8 mouse cellular contexts compared by ENCODE assay signal in the genomic region with DNA sequence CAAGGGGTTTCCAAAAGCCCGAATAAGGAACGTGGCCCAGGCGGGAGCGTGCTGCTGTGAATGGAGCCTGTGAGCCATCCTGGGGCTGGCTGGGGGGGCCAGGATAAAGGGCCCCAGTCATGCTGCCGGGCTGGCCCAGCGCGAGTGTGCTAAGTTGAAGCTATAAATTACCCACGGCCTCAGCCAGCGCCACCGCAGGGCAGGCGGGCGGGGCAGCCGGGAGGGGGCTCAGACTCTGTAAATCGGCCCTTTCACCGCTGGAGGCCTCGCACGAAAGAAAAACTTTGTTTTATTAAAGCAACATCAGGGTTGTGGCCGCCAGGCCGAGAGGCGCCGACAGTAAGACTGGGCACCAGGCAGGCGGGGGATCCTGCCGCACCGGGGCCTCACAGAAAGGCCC. TPM values are rescaled to one million over a fixed set of nuclear protein-coding genes. Genes with fewer than 3 reads are reported as not detected.
DNase-seq lines count a peak whose midpoint lies in the region; ATAC-seq and TF ChIP-seq lines count a peak whose summit lies in the region.

No protein-coding gene starts in this region.

- peaks cover 50% of the 10 kb centered on the region for H3K4me1 ChIP-seq in kidney, embryonic 14.5 days (ENCODE audit: control insufficient read depth, insufficient read depth, low read length)
- peaks cover 42% of the 10 kb centered on the region for H3K4me1 ChIP-seq in embryonic facial prominence, embryonic 12.5 days
- peaks cover 40% of the 10 kb centered on the region for H3K4me1 ChIP-seq in intestine, embryonic 14.5 days (replicated peaks; ENCODE audit: control insufficient read depth, insufficient read depth, low read length)
- H3K4me1 ChIP-seq in midbrain, embryonic 15.5 days = peaks cover 44% of the 10 kb centered on the region

- peaks cover 18% of the 10 kb centered on the region for H3K27me3 ChIP-seq in kidney, embryonic 14.5 days (ENCODE audit: control insufficient read depth, insufficient read depth, low read length)
- peaks cover 41% of the 10 kb centered on the region for H3K27me3 ChIP-seq in embryonic facial prominence, embryonic 12.5 days
- H3K27me3 ChIP-seq in intestine, embryonic 14.5 days (replicated peaks; ENCODE audit: control insufficient read depth, insufficient read depth, low read length) = no peaks in the 10 kb centered on the region; the same call in 1 of the 2 replicates
- peaks cover 36% of the 10 kb centered on the region for H3K27me3 ChIP-seq in midbrain, embryonic 15.5 days (replicated peaks)

- 2% methylated on average over 24 of the region's 24 CpGs for WGBS in kidney, embryonic 14.5 days
- 2% methylated on average over 24 of the region's 24 CpGs for WGBS in embryonic facial prominence, embryonic 12.5 days
- WGBS in intestine, embryonic 14.5 days = 4% methylated on average over 24 of the region's 24 CpGs
- 3% methylated on average over 24 of the region's 24 CpGs for WGBS in midbrain, embryonic 15.5 days

- no peak for TF ChIP-seq CTCF in left cerebral cortex, adult 2 months (IDR thresholded peaks at IDR 0.05)

- peak overlapping the region; percentile 19; the same call in 1 of the 2 replicates for H3K9ac ChIP-seq in kidney, embryonic 14.5 days (ENCODE audit: low read depth, low read length)
- peak overlapping the region; percentile 12 for H3K9ac ChIP-seq in embryonic facial prominence, embryonic 12.5 days
- H3K9ac ChIP-seq in intestine, embryonic 14.5 days (ENCODE audit: low read length) = peak overlapping the region; percentile 43
- H3K9ac ChIP-seq in midbrain, embryonic 15.5 days = no peak overlapping the region

- no peak overlapping the region for H3K4me3 ChIP-seq in kidney, embryonic 14.5 days (ENCODE audit: low read length)
- no peak overlapping the region; the same call in 1 of the 2 replicates for H3K4me3 ChIP-seq in embryonic facial prominence, embryonic 12.5 days
- 0 out of 2 replicates have a peak overlapping the region, but pooled peaks have one; percentile 1 for H3K4me3 ChIP-seq in intestine, embryonic 14.5 days (ENCODE audit: low read depth, low read length)
- no peak overlapping the region for H3K4me3 ChIP-seq in midbrain, embryonic 15.5 days
- no peak overlapping the region for H3K4me3 ChIP-seq in left cerebral cortex, adult 2 months

- no peak for DNase-seq in kidney, postnatal 36 days
- DNase-seq in intestine, embryonic 14.5 days (ENCODE audit: low spot score) = peak; percentile 79
- no peak for DNase-seq in right cerebral cortex, postnatal 36 days (ENCODE audit: low spot score in 2 of 2)
- no peak for DNase-seq in left cerebral cortex, adult 2 months (ENCODE audit: extremely low spot score in 1 of 2, low spot score in 2 of 2)
- no peak for DNase-seq in spleen, adult 18-20 months

- H3K4me2 ChIP-seq in kidney, embryonic 14.5 days (replicated peaks; ENCODE audit: low read depth, low read length) = peak overlapping the region; percentile 28
- H3K4me2 ChIP-seq in embryonic facial prominence, embryonic 12.5 days (replicated peaks) = peak overlapping the region; percentile 33
- peak overlapping the region; percentile 43 for H3K4me2 ChIP-seq in intestine, embryonic 14.5 days (ENCODE audit: low read length)
- peak overlapping the region; percentile 4; the same call in 1 of the 2 replicates for H3K4me2 ChIP-seq in midbrain, embryonic 15.5 days

- H3K27ac ChIP-seq in kidney, embryonic 14.5 days (ENCODE audit: low read depth, low read length) = peak overlapping the region; percentile 52; the same call in 1 of the 2 replicates
- peak overlapping the region; percentile 81 for H3K27ac ChIP-seq in embryonic facial prominence, embryonic 12.5 days
- H3K27ac ChIP-seq in intestine, embryonic 14.5 days (ENCODE audit: low read depth) = peak overlapping the region; percentile 83
- no peak overlapping the region for H3K27ac ChIP-seq in midbrain, embryonic 15.5 days
- no peak overlapping the region for H3K27ac ChIP-seq in left cerebral cortex, adult 2 months

- H3K9me3 ChIP-seq in kidney, embryonic 14.5 days (ENCODE audit: control insufficient read depth, low read length) = no peaks in the 10 kb centered on the region
- no peaks in the 10 kb centered on the region for H3K9me3 ChIP-seq in embryonic facial prominence, embryonic 12.5 days
- no peaks in the 10 kb centered on the region for H3K9me3 ChIP-seq in intestine, embryonic 14.5 days (ENCODE audit: control insufficient read depth, low read length)
- H3K9me3 ChIP-seq in midbrain, embryonic 15.5 days = no peaks in the 10 kb centered on the region

- H3K36me3 ChIP-seq in kidney, embryonic 14.5 days (ENCODE audit: control insufficient read depth, insufficient read depth, low read length) = no peaks in the 10 kb centered on the region
- H3K36me3 ChIP-seq in embryonic facial prominence, embryonic 12.5 days = no peaks in the 10 kb centered on the region
- H3K36me3 ChIP-seq in intestine, embryonic 14.5 days (ENCODE audit: control insufficient read depth, insufficient read depth, low read length) = no peaks in the 10 kb centered on the region
- H3K36me3 ChIP-seq in midbrain, embryonic 15.5 days (replicated peaks) = no peaks in the 10 kb centered on the region

- intact Hi-C loops in left cerebral cortex, adult 2 months (cut with DNase I) = no loop called here

- ATAC-seq in kidney, embryonic 14.5 days (ENCODE audit: low FRiP score, low TSS enrichment) = peak; percentile 33
- ATAC-seq in embryonic facial prominence, embryonic 12.5 days (ENCODE audit: insufficient number of reproducible peaks, insufficient read depth, low FRiP score, low TSS enrichment) = peak; percentile 47
- ATAC-seq in intestine, embryonic 14.5 days (replicated peaks; ENCODE audit: low FRiP score, low TSS enrichment, low read depth) = peak; percentile 17; the same call in 1 of the 2 replicates
- ATAC-seq in midbrain, embryonic 15.5 days (replicated peaks) = no peak

RNA-seq across cellular contexts. Expression of gene Fgfr3, which starts 29.1 kb away (rescaled TPM):
- 9.6 and 13.8 TPM in 2 replicates for polyA plus RNA-seq in kidney, embryonic 14.5 days (2014; fragmentation: Nextera tagmentation; extraction: Ambion mirVana)
- polyA plus RNA-seq in embryonic facial prominence, embryonic 12.5 days (2016; fragmentation: Nextera tagmentation; extraction: Ambion mirVana) = 13.4 and 19.5 TPM in 2 replicates
- 11.1 and 13.7 TPM in 2 replicates for polyA plus RNA-seq in intestine, embryonic 14.5 days (2014; fragmentation: Nextera tagmentation; extraction: Ambion mirVana)
- polyA plus RNA-seq in midbrain, embryonic 15.5 days (2015; fragmentation: Nextera tagmentation; extraction: Ambion mirVana) = 20.9 and 21.4 TPM in 2 replicates
- total RNA-seq in left cerebral cortex, adult 2 months (2021) = 100 to 1,000 TPM; 112 to 140 TPM

RNA-seq across cellular contexts. Expression of gene Tmem129, which starts 34.2 kb away (rescaled TPM):
- 32.3 and 37.7 TPM in 2 replicates for polyA plus RNA-seq in kidney, embryonic 14.5 days (2014; fragmentation: Nextera tagmentation; extraction: Ambion mirVana)
- 40.7 and 43.3 TPM in 2 replicates for polyA plus RNA-seq in embryonic facial prominence, embryonic 12.5 days (2016; fragmentation: Nextera tagmentation; extraction: Ambion mirVana)
- 39.3 and 42.4 TPM in 2 replicates for polyA plus RNA-seq in intestine, embryonic 14.5 days (2014; fragmentation: Nextera tagmentation; extraction: Ambion mirVana)
- 31.1 and 32.0 TPM in 2 replicates for polyA plus RNA-seq in midbrain, embryonic 15.5 days (2015; fragmentation: Nextera tagmentation; extraction: Ambion mirVana)
- 10 to 100 TPM; 24.8 to 26.7 TPM for total RNA-seq in left cerebral cortex, adult 2 months (2021)

RNA-seq across cellular contexts. Expression of gene Tacc3, which starts 34.5 kb away (rescaled TPM):
- polyA plus RNA-seq in kidney, embryonic 14.5 days (2014; fragmentation: Nextera tagmentation; extraction: Ambion mirVana) = 175 and 205 TPM in 2 replicates
- 227 and 249 TPM in 2 replicates for polyA plus RNA-seq in embryonic facial prominence, embryonic 12.5 days (2016; fragmentation: Nextera tagmentation; extraction: Ambion mirVana)
- polyA plus RNA-seq in intestine, embryonic 14.5 days (2014; fragmentation: Nextera tagmentation; extraction: Ambion mirVana) = 174 and 191 TPM in 2 replicates
- 27.9 and 32.2 TPM in 2 replicates for polyA plus RNA-seq in midbrain, embryonic 15.5 days (2015; fragmentation: Nextera tagmentation; extraction: Ambion mirVana)
- 1 to 10 TPM; 5.3 to 7.2 TPM for total RNA-seq in left cerebral cortex, adult 2 months (2021)

RNA-seq across cellular contexts. Expression of gene Slbp, which starts 40.0 kb away (rescaled TPM):
- 261 TPM in 2 replicates for polyA plus RNA-seq in kidney, embryonic 14.5 days (2014; fragmentation: Nextera tagmentation; extraction: Ambion mirVana)
- polyA plus RNA-seq in embryonic facial prominence, embryonic 12.5 days (2016; fragmentation: Nextera tagmentation; extraction: Ambion mirVana) = 265 and 270 TPM in 2 replicates
- 214 and 230 TPM in 2 replicates for polyA plus RNA-seq in intestine, embryonic 14.5 days (2014; fragmentation: Nextera tagmentation; extraction: Ambion mirVana)
- polyA plus RNA-seq in midbrain, embryonic 15.5 days (2015; fragmentation: Nextera tagmentation; extraction: Ambion mirVana) = 109 and 110 TPM in 2 replicates
- total RNA-seq in left cerebral cortex, adult 2 months (2021) = 10 to 100 TPM; 24.4 to 25.7 TPM

Comparison
In these comparisons a context has a peak if more than half of its experiments do, and no peak if none do; other contexts are left out.
1. H3K27ac ChIP-seq: peak in kidney, embryonic 14.5 days (single experiment), embryonic facial prominence, embryonic 12.5 days (single experiment) and intestine, embryonic 14.5 days (single experiment); none in midbrain, embryonic 15.5 days (single experiment) and left cerebral cortex, adult 2 months (single experiment).
2. Peak in every context shown above with its lines, with median percentiles within 50 percentile points of each other: H3K4me2 ChIP-seq.